Mouse (Mus musculus): ENCODE measurements around the gene Slc6a12.

- TF ChIP-seq CTCF (IDR thresholded peaks at IDR 0.05; ENCODE audit: low read depth, low read length) (no peak), POLR2A (IDR thresholded peaks at IDR 0.05; ENCODE audit: extremely low read depth, insufficient read depth, low read length) (no peak)
Observed at GRCm38 (mm10) chr6:121300504-121300903, 42.4 kb upstream of the Slc6a12 start.
